Mouse (Mus musculus): ENCODE measurements around the gene Rabl3.

The Rabl3 gene

GRCm38 (mm10) chr16:37539611-37540580, at the start of gene Rabl3, which contains the start of gene Gtf2e1:
Rabl3 (plus strand) TSS chr16:37539885.
Gtf2e1 (minus strand) TSS chr16:37539789.
- DNase-seq = peak; percentile 100

GRCm38 (mm10) chr16:37495017-37495416, 44.7 kb upstream of the Rabl3 start:
- DNase-seq = peak; percentile 61

- DNase-seq = peak; percentile 66
Observed at GRCm38 (mm10) chr16:37498581-37498980, 41.1 kb upstream of the Rabl3 start.

- peak; percentile 1 for DNase-seq
Observed at GRCm38 (mm10) chr16:37504517-37504916, 35.2 kb upstream of the Rabl3 start.

- DNase-seq = peak; percentile 29
Observed at GRCm38 (mm10) chr16:37506751-37507150, 32.9 kb upstream of the Rabl3 start.

- DNase-seq = no peak
Observed at GRCm38 (mm10) chr16:37511489-37511888, 28.2 kb upstream of the Rabl3 start.

GRCm38 (mm10) chr16:37514644-37515043, 25.0 kb upstream of the Rabl3 start:
- peak; percentile 28 for DNase-seq

- DNase-seq = peak; percentile 78
Observed at GRCm38 (mm10) chr16:37516376-37516993, 23.2 kb upstream of the Rabl3 start.

- peak; percentile 4 for DNase-seq
Observed at GRCm38 (mm10) chr16:37517596-37518211, 22.0 kb upstream of the Rabl3 start.

- no peak for DNase-seq
Observed at GRCm38 (mm10) chr16:37518662-37519061, 21.0 kb upstream of the Rabl3 start.

GRCm38 (mm10) chr16:37519721-37520120, 20.0 kb upstream of the Rabl3 start:
- no peak for DNase-seq

GRCm38 (mm10) chr16:37520190-37521040, 19.3 kb upstream of the Rabl3 start:
- no peak for DNase-seq

- no peak for DNase-seq
Observed at GRCm38 (mm10) chr16:37522100-37522697, 17.5 kb upstream of the Rabl3 start.

- DNase-seq = no peak
Observed at GRCm38 (mm10) chr16:37525121-37525520, 14.6 kb upstream of the Rabl3 start.

GRCm38 (mm10) chr16:37526688-37527223, 12.9 kb upstream of the Rabl3 start:
- no peak for DNase-seq

GRCm38 (mm10) chr16:37530170-37530569, 9.5 kb upstream of the Rabl3 start:
- DNase-seq = no peak

- no peak for DNase-seq
Observed at GRCm38 (mm10) chr16:37532046-37532445, 7.6 kb upstream of the Rabl3 start.

GRCm38 (mm10) chr16:37533369-37534068, 6.2 kb upstream of the Rabl3 start:
- DNase-seq = no peak

GRCm38 (mm10) chr16:37539240-37539610, 460 bp upstream of the Rabl3 start:
- no peak for DNase-seq

GRCm38 (mm10) chr16:37540776-37541175, 1.1 kb downstream of the Rabl3 start:
- peak; percentile 88 for DNase-seq

GRCm38 (mm10) chr16:37546312-37546711, 6.6 kb downstream of the Rabl3 start:
- DNase-seq = peak; percentile 15

Measured in heart, adult 11 months (tissue).